Mouse (Mus musculus) cerebellum, adult 11-12 months (tissue): ENCODE measurements around the gene Tent5a.
A peak's percentile ranks its signal among the peaks of the same experiment; 100 is the strongest.

Experiments
- DNase-seq: peaks from one replicate; pipeline ENCODE4 v3.0.0; 2022

Gene Tent5a

GRCm38 (mm10) chr9:85327242-85328211, at the start of gene Tent5a:
Gene Tent5a, minus strand, starts transcription at chr9:85327348.
- peak; percentile 4 for DNase-seq

GRCm38 (mm10) chr9:85376643-85377307, 49.6 kb upstream of the Tent5a start:
- DNase-seq: no peak

- no peak for DNase-seq
Measured at GRCm38 (mm10) chr9:85375152-85375551, 48.0 kb upstream of the Tent5a start.

GRCm38 (mm10) chr9:85372034-85372433, 44.9 kb upstream of the Tent5a start:
- DNase-seq: no peak

GRCm38 (mm10) chr9:85369512-85369911, 42.4 kb upstream of the Tent5a start:
- DNase-seq: no peak

GRCm38 (mm10) chr9:85357154-85357860, 30.2 kb upstream of the Tent5a start:
- no peak for DNase-seq

GRCm38 (mm10) chr9:85355559-85355958, 28.4 kb upstream of the Tent5a start:
- no peak for DNase-seq

GRCm38 (mm10) chr9:85347823-85348523, 20.8 kb upstream of the Tent5a start:
- DNase-seq: no peak

GRCm38 (mm10) chr9:85342892-85343785, 16.0 kb upstream of the Tent5a start:
- no peak for DNase-seq

GRCm38 (mm10) chr9:85340303-85340702, 13.2 kb upstream of the Tent5a start:
- DNase-seq: no peak

- no peak for DNase-seq
Measured at GRCm38 (mm10) chr9:85336046-85336445, 8.9 kb upstream of the Tent5a start.

- DNase-seq: no peak
Measured at GRCm38 (mm10) chr9:85331521-85331920, 4.4 kb upstream of the Tent5a start.

GRCm38 (mm10) chr9:85328259-85328658, 1.1 kb upstream of the Tent5a start:
- peak; percentile 12 for DNase-seq

- DNase-seq: no peak
Measured at GRCm38 (mm10) chr9:85326292-85327241, 581 bp downstream of the Tent5a start.

GRCm38 (mm10) chr9:85325201-85325868, 1.8 kb downstream of the Tent5a start:
- no peak for DNase-seq

- DNase-seq: no peak
Measured at GRCm38 (mm10) chr9:85324158-85324875, 2.8 kb downstream of the Tent5a start.

GRCm38 (mm10) chr9:85320167-85320951, 6.8 kb downstream of the Tent5a start:
- DNase-seq: no peak

GRCm38 (mm10) chr9:85316122-85316521, 11.0 kb downstream of the Tent5a start:
- no peak for DNase-seq
